Mouse (Mus musculus) right cerebral cortex, postnatal 4 days (tissue): ENCODE measurements at regions not wholly inside any gene's neighbourhood (a gene's known extent, or its start where the extent isn't known, plus 50 kb on each side); places are given as distances from the start of the nearest gene placed in this dataset.
A peak's percentile ranks its signal among the peaks of the same experiment; 100 is the strongest.
"Not testable (repeated sequence)": the region's sequence is repeated elsewhere in the genome, so short reads cannot be mapped to it uniquely, and the experiment has no call there.

Source experiments
- DNase-seq: peaks from one replicate; pipeline ENCODE4 v3.0.0-alpha.2; 2022

DNA sequence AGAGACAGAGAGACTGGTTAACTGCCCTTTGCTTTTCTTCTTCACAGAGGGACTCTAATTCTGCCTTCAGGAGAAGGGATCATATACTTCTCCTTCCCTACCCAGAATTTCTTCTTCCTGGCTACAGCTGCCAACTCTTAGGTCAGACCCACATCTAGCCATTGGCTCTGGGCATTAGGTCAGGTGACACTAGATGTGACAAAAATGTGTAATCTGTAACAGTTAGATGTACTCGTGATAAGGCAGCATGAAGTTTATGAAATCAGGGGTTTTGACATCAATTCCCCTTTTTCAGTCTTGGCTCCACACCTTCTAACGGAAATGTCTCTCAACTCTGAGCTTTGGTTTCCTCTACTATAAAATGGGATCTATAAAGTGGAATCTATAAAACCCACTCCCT is 428.4 kb downstream of the Bmper start:
- DNase-seq, result no peak

- DNase-seq, result no peak
Measured at GRCm38 (mm10) chr9:23653086-23653485, 430.2 kb downstream of the Bmper start.

DNA sequence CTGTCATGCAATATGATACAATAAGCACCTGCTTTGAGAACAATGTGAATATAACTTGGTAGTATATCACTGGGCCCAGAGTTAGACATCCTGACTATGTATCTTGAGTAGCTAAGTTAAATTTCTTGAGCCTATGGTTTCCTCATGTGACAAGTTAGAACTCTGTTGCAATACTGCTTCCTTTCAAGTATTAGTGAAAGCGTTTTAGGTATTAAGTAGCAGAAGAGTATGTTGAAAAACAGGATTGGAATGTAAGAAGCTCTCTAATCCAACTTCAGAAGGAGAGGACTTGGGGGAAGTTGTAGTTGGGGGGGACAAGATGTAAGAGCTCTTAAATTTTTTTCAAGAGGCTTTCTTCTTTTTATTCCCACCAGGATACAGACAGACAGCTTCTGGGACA is 431.9 kb downstream of the Bmper start:
- no peak for DNase-seq

- no peak for DNase-seq
Measured at GRCm38 (mm10) chr9:23665960-23666359, 431.8 kb upstream of the Npsr1 start.

GRCm38 (mm10) chr9:23669230-23669629 is 428.6 kb upstream of the Npsr1 start:
- no peak for DNase-seq

GRCm38 (mm10) chr9:23670642-23671041 is 427.2 kb upstream of the Npsr1 start:
- no peak for DNase-seq

DNA sequence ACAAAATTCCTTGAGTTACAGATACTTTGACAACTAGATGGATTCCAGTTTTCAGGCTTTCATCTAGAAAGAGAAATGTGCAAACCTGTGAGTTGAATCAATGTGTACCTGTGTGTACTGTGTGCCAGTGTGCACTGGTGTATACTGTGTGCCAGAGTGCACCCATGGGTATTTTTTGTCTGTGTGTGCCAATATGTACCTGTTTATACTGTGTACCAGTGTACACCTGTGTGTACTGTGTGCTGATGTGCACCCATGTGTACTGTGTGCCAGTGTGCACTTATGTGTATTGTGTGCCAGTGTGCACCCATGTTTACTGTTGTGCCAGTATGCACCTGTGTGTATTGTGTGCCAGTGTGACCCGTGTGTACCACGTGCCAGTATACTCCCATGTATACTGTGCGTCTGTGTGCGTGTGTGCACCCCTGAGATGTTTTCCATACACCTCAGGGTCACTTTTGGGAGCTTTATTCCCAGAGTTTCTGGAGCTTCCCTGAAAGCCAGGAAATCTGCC is 424.4 kb upstream of the Npsr1 start:
- no peak for DNase-seq

GRCm38 (mm10) chr9:23674833-23675232 is 423.0 kb upstream of the Npsr1 start:
- peak; percentile 23 for DNase-seq

- DNase-seq, result no peak
Measured at GRCm38 (mm10) chr9:23689456-23689855, 408.3 kb upstream of the Npsr1 start.

GRCm38 (mm10) chr9:23692768-23693441 is 404.9 kb upstream of the Npsr1 start:
- DNase-seq, result no peak

DNA sequence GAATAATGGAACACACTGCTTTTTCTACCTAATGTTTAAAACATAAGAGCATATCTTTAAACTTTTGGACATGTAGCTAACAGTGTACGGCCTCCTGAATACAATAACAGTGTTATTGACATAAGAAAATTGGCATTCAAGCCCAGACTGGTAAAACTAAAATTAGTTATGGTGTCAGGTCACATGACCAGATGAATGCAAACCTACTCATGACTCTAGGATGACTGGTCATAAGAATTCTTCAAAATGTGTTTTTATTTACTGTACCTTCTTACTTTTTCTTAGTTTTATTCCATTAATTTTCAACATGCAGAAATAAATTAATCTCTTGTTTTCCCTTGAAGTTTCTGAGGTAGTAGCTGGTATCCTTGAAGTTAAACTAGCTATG is 404.4 kb upstream of the Npsr1 start:
- no peak for DNase-seq

GRCm38 (mm10) chr9:23694481-23694880 is 403.3 kb upstream of the Npsr1 start:
- DNase-seq, result no peak

DNA sequence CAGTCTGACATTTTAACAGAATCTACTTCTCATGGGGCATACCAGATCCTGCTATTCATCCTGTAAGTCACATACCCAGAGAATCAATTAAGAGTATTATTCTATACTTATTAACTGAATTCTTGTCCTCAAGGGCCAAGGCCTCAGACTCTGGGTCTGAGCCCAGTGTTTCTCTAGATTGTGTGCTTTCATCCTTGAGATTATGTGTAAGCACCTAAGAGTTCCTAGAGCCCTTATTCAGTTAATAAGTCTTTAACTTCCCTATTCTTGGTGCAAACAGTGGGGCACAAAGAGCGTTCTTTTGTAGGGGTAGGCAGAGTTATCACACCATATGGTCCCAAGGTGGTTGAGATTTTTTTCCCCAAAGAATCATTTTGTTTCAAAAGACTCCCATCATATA is 397.2 kb upstream of the Npsr1 start:
- DNase-seq, result no peak

DNA sequence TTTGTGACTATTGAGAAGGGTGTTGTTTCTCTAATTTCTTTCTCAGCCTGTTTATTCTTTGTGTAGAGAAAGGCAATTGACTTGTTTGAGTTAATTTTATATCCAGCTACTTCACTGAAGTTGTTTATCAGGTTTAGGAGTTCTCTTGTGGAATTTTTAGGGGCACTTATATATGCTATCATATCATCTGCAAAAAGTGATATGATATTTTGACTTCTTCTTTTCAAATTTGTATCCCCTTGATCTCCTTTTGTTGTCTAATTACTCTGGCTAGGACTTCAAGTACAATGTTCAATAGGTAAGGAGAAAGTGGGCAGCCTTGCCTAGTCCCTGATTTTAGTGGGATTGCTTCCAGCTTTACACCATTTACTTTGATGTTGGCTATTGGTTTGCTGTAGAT is 380.2 kb upstream of the Npsr1 start:
- not testable (repeated sequence) for DNase-seq

GRCm38 (mm10) chr9:23728816-23729215 is 369.0 kb upstream of the Npsr1 start:
- no peak for DNase-seq

GRCm38 (mm10) chr9:23752478-23752877 is 345.3 kb upstream of the Npsr1 start:
- no peak for DNase-seq

- no peak for DNase-seq
Measured at GRCm38 (mm10) chr9:23786660-23787059, 311.1 kb upstream of the Npsr1 start.
